Mouse (Mus musculus) stomach, postnatal 0 days (tissue): ENCODE results near the gene Cd200. TPM values are rescaled to one million over a fixed set of nuclear protein-coding genes. Genes with fewer than 3 reads are reported as not detected.
"Not testable (repeated sequence)": the region's sequence is repeated elsewhere in the genome, so short reads cannot be mapped to it uniquely, and the experiment has no call there.

Source experiments
- ATAC-seq: fragments of 200-750 bp; cut with Nextera tagmentation; 2 replicates; pipeline ENCODE4 v1.8.0; 2017; ENCODE audit not compliant: low FRiP score, low TSS enrichment
- DNase-seq: peaks from one replicate; pipeline ENCODE4 v3.0.0-alpha.2; 2016; ENCODE audit warnings: low spot score
- H3K27ac ChIP-seq: fragments of 300-500 bp; sonication (generic); replicated peaks from 2 replicates; pipeline ENCODE4 v1.5.1; 2014; ENCODE audit warnings: mild to moderate bottlenecking, control low read depth
- H3K27me3 ChIP-seq: fragments of 300-500 bp; sonication (generic); 2 replicates; pipeline ENCODE4 v1.6.1; 2014; ENCODE audit warnings: low read length; ENCODE audit not compliant: control insufficient read depth, insufficient read depth
- H3K36me3 ChIP-seq: fragments of 300-500 bp; sonication (generic); 2 replicates; pipeline ENCODE4 v1.6.1; 2014; ENCODE audit warnings: low read length, mixed read lengths; ENCODE audit not compliant: control insufficient read depth, insufficient read depth
- H3K4me1 ChIP-seq: fragments of 300-500 bp; sonication (generic); replicated peaks from 2 replicates; pipeline ENCODE4 v1.6.1; 2014; ENCODE audit warnings: antibody characterized with exemption; ENCODE audit not compliant: control insufficient read depth, insufficient read depth
- H3K4me2 ChIP-seq: fragments of 300-500 bp; sonication (generic); replicated peaks from 2 replicates; pipeline ENCODE4 v1.6.1; 2014; ENCODE audit warnings: low read depth, mild to moderate bottlenecking, control low read depth, moderate library complexity
- H3K4me3 ChIP-seq: fragments of 300-500 bp; sonication (generic); 2 replicates; pipeline ENCODE4 v1.5.1; 2014; ENCODE audit warnings: low read depth, low read length, control low read depth
- H3K9ac ChIP-seq: fragments of 300-500 bp; sonication (generic); 2 replicates; pipeline ENCODE4 v1.6.1; 2014; ENCODE audit warnings: mild to moderate bottlenecking, low read length, control low read depth, mixed read lengths
- H3K9me3 ChIP-seq: fragments of 300-500 bp; sonication (generic); 2 replicates; pipeline ENCODE4 v1.6.1; 2016; ENCODE audit warnings: low read length; ENCODE audit not compliant: control insufficient read depth
- CTCF ChIP-seq: IDR thresholded peaks from 2 replicates; pipeline ENCODE4 v1.5.1; 2016; ENCODE audit warnings: antibody characterized with exemption, low read depth, mild to moderate bottlenecking, moderate library complexity
- EP300 ChIP-seq: optimal IDR thresholded peaks from 2 replicates; pipeline ENCODE3; 2016; ENCODE audit warnings: antibody characterized with exemption
- WGBS: fragments of 180-500 bp; shearing (Covaris S2); extraction: QIAGEN DNeasy Blood & Tissue Kit; methylation state at CpG from one replicate; pipeline ENCODE4 v1.1.7; 2014; 5-methylcytosine and 5-hydroxymethylcytosine counted together
- polyA plus RNA-seq: library from polyadenylated mRNA; unstranded; fragments of >200 nt; fragmentation: Nextera tagmentation; extraction: Ambion mirVana; gene quantifications from 2 replicates; pipeline ENCODE4 v1.2.1, GENCODE M21; 2015

Cd200 gene
- polyA plus RNA-seq, 1 experiment from 2014 or later = 87.8 TPM

GRCm38 (mm10) chr16:45350767-45351166, 58.1 kb downstream of the Cd200 start:
- Histone ChIP-seq H3K4me2 (no peak overlapping the region), H3K4me1 (no peaks in the 10 kb centered on the region), H3K27ac (no peak overlapping the region), H3K27me3 (no peaks in the 10 kb centered on the region), H3K9me3 (no peaks in the 10 kb centered on the region), H3K4me3 (no peak overlapping the region), H3K9ac (no peak overlapping the region), H3K36me3 (no peaks in the 10 kb centered on the region)
- TF ChIP-seq CTCF (no peak), EP300 (no peak)
- no peak for DNase-seq
- no peak for ATAC-seq
- WGBS = 55% methylated on average over 4 of the region's 4 CpGs

DNA sequence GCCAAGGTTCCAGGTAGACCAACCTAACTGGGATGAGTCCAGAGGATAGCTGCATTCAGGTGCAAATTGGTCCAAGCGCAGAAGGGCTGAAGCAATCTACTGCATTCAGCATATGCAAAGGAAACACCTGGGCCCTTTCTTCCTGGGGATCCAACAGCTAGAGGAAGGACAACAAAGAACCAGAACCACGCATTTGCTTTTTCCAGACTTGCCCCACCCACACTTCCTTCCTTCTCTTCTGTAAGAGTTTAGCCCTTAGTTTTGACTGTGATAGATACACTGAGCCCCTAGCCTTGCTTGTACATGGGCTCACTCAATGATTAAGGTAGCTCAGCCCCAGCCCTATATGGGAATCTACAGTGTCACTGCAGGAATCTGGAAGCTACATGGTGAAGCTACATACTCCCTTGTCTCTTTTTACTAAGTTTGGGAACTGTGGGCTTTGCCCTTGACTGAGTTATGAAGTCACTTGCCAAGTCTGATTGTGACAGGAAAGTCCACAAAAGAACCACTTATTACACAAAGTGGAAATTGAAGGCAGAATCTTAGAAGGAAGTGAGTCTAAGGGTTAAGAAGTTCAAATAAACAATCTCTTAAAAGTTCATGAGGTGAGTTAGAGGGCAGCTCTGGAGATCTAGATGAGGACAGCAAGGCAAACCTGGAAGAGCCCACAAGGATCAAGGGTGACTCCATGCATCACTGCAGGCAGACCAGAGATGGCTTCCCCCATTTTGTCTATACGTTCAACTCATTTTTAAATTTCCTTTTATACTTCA, 59.1 kb downstream of the Cd200 start:
- TF ChIP-seq CTCF (no peak), EP300 (no peak)
- WGBS = 78% methylated on average over 3 of the region's 3 CpGs
- Histone ChIP-seq H3K4me1 (no peaks in the 10 kb centered on the region), H3K27me3 (no peaks in the 10 kb centered on the region), H3K36me3 (no peaks in the 10 kb centered on the region), H3K27ac (no peak overlapping the region), H3K9ac (no peak overlapping the region), H3K4me3 (no peak overlapping the region), H3K9me3 (no peaks in the 10 kb centered on the region), H3K4me2 (no peak overlapping the region)
- no peak for ATAC-seq
- no peak for DNase-seq

DNA sequence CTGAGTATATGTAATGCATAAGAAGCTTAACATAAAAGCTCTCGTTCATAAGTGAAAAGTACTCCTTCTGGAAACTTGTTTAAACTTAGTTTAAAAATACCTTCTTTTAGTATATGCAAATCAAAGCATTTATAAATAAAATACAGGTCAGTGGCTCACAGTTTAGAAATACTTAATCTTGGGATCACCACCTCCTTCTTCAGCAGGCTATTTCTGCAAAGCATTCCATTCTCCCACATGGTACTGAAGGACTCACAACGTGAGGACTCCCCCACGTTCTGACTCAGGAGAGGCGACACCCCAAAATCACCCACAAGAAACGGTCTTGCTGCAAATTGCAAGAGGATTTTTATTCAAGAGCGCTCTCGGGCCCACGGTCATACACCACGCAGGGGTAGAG, 60.6 kb downstream of the Cd200 start:
- H3K4me1 ChIP-seq, ATAC-seq, H3K9me3 ChIP-seq, H3K27me3 ChIP-seq, H3K4me2 ChIP-seq, H3K4me3 ChIP-seq, DNase-seq, H3K27ac ChIP-seq, H3K9ac ChIP-seq, H3K36me3 ChIP-seq: not testable (repeated sequence)
- WGBS = 75% methylated on average over 5 of the region's 9 CpGs

GRCm38 (mm10) chr16:45346930-45347387, 61.9 kb downstream of the Cd200 start:
- no peak overlapping the region for H3K27ac ChIP-seq
- no peak for TF ChIP-seq CTCF
- TF ChIP-seq EP300 = no peak
- no peaks in the 10 kb centered on the region for H3K36me3 ChIP-seq
- H3K9ac ChIP-seq = no peak overlapping the region
- H3K9me3 ChIP-seq = no peaks in the 10 kb centered on the region
- WGBS = 86% methylated on average over 5 of the region's 5 CpGs
- H3K4me1 ChIP-seq = no peaks in the 10 kb centered on the region
- ATAC-seq (no peak), DNase-seq (no peak)
- H3K4me3 ChIP-seq = no peak overlapping the region
- H3K27me3 ChIP-seq = no peaks in the 10 kb centered on the region
- H3K4me2 ChIP-seq = no peak overlapping the region

- no peak overlapping the region for H3K27ac ChIP-seq
- H3K27me3 ChIP-seq = no peaks in the 10 kb centered on the region
- no peaks in the 10 kb centered on the region for H3K36me3 ChIP-seq
- TF ChIP-seq CTCF = no peak
- TF ChIP-seq EP300 = no peak
- WGBS = 84% methylated on average over 2 of the region's 2 CpGs
- H3K4me2 ChIP-seq = no peak overlapping the region
- DNase-seq = no peak
- no peak overlapping the region for H3K4me3 ChIP-seq
- no peaks in the 10 kb centered on the region for H3K9me3 ChIP-seq
- no peaks in the 10 kb centered on the region for H3K4me1 ChIP-seq
- H3K9ac ChIP-seq = no peak overlapping the region
- no peak for ATAC-seq
Observed at GRCm38 (mm10) chr16:45346367-45346766, 62.5 kb downstream of the Cd200 start.

GRCm38 (mm10) chr16:45344879-45345278, 64.0 kb downstream of the Cd200 start:
- TF ChIP-seq CTCF (no peak), EP300 (no peak)
- H3K36me3 ChIP-seq = no peaks in the 10 kb centered on the region
- no peak overlapping the region for H3K4me2 ChIP-seq
- no peaks in the 10 kb centered on the region for H3K4me1 ChIP-seq
- H3K27ac ChIP-seq = no peak overlapping the region
- 79% methylated on average over 2 of the region's 2 CpGs for WGBS
- no peaks in the 10 kb centered on the region for H3K27me3 ChIP-seq
- DNase-seq = no peak
- H3K9ac ChIP-seq = no peak overlapping the region
- ATAC-seq = no peak
- H3K9me3 ChIP-seq = no peaks in the 10 kb centered on the region
- no peak overlapping the region for H3K4me3 ChIP-seq
